Mouse (Mus musculus) retina, postnatal 1 day (tissue): ENCODE data around the gene Mex3a.

Experiments
- DNase-seq: peaks from one replicate; pipeline ENCODE4 v3.0.0-alpha.2; 2012

The Mex3a gene

DNA sequence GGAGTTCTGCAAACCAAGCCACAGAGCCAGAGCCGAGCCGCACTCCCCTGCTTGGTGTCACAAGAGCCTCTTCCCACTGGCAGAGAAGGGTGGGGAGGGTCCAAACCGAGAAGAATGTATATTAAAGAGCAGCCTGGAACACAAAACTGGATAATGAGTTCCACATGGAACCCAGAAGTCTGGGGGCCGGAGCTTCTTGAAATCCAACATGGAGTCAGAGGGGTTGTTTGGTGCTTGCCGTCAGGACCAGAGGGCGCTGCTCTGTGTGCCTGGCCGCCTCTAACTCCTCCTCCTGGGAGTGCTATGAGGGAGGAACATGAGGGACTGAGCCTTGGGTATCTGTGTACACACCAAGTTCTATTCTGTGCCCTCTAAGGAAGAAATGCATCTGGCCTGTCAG is 26.4 kb upstream of the Mex3a start:
- DNase-seq = no peak

DNA sequence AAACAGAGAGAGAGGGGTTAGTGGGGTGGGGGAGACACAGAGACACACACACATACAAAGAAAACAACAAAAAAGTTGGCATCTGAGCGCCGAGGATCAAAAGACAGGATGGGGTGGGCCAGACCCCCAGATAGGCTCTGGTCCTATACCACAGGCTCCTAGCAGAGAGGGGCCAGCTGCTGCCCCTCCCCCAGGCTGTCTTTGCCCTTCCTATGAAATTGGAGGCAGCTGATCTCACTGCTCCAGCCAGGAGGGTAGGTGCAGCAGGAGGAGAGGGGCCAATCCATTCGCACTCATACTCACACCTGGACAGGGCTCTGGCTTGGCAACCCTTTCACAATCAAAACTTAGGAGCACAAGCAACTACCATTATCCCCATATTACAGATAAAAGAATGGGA is 22.9 kb upstream of the Mex3a start:
- no peak for DNase-seq

GRCm38 (mm10) chr3:88509692-88510420 is 22.3 kb upstream of the Mex3a start, which contains the start of gene Lmna:
TSS of gene Lmna (minus strand) at chr3:88509956.
- DNase-seq = peak; percentile 95

GRCm38 (mm10) chr3:88510421-88511289 is 21.5 kb upstream of the Mex3a start:
- DNase-seq = no peak

- no peak for DNase-seq
Observed at GRCm38 (mm10) chr3:88511559-88511958, 20.6 kb upstream of the Mex3a start.

DNA sequence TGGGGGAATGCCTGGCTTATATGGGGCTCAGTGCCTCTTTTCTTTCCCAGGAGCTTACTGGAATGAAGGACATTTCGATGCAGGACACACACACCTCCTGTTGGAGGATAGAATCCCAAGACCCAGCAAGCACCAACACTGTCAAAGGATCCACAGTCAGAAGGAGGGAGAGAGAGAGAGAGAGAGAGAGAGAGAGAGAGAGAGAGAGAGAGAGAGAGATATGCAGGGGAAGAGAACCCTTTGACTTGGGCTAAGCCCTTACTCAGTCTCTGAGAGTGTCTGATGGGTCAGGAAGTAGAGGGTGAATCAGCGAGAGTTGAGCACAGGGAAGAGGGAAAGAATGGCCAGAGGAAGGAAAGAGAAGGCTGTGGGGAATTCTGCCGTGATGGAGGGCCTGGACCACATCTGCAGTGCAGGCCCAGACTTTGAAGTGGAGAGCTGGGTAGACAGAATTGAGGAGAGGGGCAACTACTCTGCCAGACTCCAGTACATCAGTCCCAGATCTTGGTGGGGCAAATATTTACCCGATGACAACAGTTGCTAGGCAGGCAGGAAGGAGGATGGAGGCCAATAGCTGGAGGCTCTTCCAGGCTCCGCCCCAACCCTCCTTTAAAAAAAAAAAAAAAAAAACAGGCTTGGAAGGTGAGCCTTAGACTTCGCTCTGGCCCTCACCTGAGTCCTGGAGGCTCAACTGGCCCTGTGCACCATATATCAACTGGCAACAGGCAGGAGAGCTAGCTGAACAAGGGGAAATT is 19.9 kb upstream of the Mex3a start:
- DNase-seq = peak; percentile 62

GRCm38 (mm10) chr3:88512896-88513545 is 19.2 kb upstream of the Mex3a start:
- DNase-seq = peak; percentile 67

- DNase-seq = no peak
Observed at GRCm38 (mm10) chr3:88513546-88514115, 18.6 kb upstream of the Mex3a start.

DNA sequence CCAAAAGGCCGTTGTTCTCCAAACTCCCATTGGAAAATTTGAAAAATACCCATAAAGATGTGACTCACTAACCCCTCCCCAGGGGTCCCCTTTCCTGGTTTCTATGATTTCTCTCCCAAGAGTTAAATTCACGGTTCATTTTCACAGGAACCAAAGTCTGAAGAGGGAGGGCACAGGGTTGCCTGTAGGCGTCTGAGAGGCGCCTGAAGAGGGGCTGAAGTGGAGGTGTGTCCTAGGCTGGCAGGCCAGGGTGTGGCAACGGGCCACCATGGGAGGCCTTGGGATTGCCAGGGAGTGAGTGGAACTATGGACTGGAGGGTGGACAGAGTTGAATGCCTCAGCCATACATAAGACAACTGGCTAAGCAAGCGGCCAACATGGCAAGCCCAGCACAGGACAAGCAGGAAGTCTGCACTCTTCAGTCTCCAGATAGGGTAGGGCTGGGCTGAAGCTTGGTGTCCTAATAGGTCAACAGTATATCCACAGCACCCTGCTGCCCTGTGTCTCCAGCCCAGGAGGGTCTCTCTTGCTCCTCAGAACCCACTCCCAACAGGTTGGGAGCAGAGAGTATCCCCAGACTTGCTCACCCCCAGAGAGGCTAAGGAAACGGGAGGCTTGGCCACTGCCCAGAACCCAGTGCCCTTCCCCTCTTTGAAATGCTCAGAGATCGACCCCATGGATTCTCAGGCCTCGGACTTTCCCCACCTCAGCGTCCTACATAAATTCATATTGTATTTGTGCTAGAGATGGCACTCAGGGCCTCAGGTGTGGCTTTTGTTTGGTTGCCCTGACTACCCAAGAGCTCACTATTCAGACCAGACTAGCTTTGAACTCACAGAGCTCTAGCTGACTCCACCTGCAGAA is 17.7 kb upstream of the Mex3a start:
- no peak for DNase-seq

DNA sequence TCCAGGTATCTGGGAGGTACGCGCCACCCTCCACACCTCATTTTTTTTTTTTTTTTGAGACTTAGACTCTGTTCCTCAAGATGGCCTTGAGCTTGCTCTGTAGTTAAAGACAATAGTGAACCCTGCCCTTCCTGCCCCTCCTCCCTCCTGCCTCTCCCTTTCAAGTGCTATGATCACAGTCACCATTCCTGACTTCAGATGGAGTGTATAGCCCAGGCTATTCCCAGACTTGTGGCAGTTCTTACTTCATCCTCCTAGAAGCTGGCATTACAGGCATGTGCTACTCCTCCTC is 17.2 kb upstream of the Mex3a start:
- no peak for DNase-seq

DNA sequence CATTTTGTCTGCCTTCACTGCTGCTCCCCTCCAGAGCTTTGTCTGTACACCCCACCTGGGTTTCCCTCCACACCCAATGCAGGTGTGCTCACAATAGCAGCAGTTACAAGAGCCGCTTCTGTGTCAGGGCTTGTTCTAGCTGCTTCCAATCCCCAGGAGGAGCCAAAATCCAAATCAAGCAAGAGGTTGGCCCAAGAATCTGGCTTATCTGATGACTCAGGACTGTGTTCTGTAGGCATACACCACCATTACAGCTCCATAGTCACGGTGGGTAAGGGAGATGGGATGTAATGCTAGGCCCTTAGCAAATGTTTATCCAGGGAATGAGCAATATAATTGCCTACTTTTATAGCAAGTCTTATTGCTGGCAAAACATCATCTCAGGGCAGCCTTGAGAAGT is 15.8 kb upstream of the Mex3a start:
- DNase-seq = no peak

GRCm38 (mm10) chr3:88518411-88518810 is 13.8 kb upstream of the Mex3a start:
- peak; percentile 58 for DNase-seq

GRCm38 (mm10) chr3:88520078-88520477 is 12.1 kb upstream of the Mex3a start:
- DNase-seq = no peak

DNA sequence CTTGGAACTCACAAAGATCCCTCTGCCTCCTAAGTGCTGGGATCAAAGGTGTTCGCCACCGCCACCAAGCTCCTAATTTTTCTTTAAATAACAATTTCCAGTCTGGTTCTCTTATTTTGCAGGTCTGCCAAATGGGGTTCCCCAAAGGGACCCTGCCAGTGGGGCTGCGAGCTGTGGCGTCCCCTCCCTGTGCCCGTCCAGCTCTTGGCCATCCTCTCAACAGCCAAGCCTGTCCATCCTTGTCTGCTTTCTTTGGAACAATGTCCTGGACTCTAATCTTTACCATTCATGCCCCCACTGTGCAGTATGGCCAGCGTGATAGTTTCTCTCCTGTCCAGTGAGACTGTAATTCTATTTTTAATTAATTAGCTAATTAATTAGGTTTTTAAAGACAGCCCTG is 11.0 kb upstream of the Mex3a start:
- DNase-seq = no peak

- DNase-seq = peak; percentile 81
Observed at GRCm38 (mm10) chr3:88521803-88522331, 10.3 kb upstream of the Mex3a start.

- DNase-seq = no peak
Observed at GRCm38 (mm10) chr3:88523027-88523426, 9.2 kb upstream of the Mex3a start.

GRCm38 (mm10) chr3:88525021-88525420 is 7.2 kb upstream of the Mex3a start:
- DNase-seq = no peak

DNA sequence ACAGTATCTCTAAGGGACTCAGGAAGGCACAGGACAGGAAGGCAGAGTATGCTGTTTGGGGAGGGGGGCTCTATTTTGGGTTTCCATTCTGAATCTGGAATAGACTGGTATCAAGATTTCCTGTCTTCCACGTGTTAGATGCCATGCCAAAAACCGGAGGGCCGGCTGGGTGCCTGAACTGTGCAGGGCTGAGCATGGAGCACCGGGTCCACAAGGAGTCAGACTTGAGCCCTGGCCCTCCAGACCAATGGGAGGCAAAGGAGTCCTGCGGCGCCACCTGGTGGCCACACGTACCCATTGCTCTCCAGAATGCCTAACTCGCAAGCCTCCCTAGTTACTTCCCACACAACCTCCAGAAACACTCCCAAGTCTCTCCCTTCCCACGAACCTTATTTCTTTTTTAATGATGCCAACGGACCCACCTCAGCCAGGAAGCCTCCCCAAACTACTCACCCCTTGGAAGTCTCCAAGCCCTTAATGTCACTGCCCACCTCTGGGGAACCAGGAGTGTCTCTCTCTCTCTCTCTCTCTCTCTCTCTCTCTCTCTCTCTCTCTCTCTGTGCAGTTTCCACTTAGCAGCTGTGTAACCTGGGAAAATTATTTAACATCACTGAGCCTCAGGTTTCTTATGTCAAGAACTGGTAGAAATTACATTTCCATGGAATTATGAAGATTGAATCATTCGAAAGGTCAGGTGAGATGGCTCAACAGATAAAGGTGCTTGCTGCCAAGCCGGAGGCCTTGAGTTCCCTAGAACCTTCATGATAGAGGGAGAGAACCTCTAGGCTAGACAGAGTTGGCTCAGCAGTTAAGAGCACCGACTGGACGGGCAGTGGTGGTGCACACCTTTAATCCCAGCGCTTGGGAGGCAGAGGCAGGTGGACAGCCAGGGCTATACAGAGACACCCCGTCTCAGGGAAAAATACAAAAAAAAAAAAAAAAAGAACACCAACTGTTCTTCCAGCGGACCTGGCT is 5.8 kb upstream of the Mex3a start:
- DNase-seq = peak; percentile 93

- DNase-seq = peak; percentile 62
Observed at GRCm38 (mm10) chr3:88527565-88527964, 4.6 kb upstream of the Mex3a start.

GRCm38 (mm10) chr3:88528646-88529045 is 3.5 kb upstream of the Mex3a start:
- DNase-seq = no peak
